13 mouse cellular contexts compared by ENCODE assay signal in genomic region chr6:72947960-72948359, GRCm38 (mm10). TPM values are rescaled to one million over a fixed set of nuclear protein-coding genes. Genes with fewer than 3 reads are reported as not detected.
DNase-seq lines count a peak whose midpoint lies in the region; ATAC-seq lines count a peak whose summit lies in the region.
"Had no signal": no experiment of that assay in that cellular context is flagged by ENCODE, and none has a peak within 500 bp of the region (broad histone marks: within the 10 kb centered on the region; RNA-seq: fewer than 3 reads in every experiment).

No protein-coding gene starts in this region.

- H3K4me2 ChIP-seq in kidney, embryonic 14.5 days (replicated peaks; ENCODE audit: low read depth, low read length), result no peak overlapping the region
- H3K4me2 ChIP-seq: embryonic facial prominence, embryonic 13.5 days; liver, embryonic 12.5 days had no signal

- no peak overlapping the region for H3K4me3 ChIP-seq in kidney, embryonic 14.5 days (ENCODE audit: low read length)
- H3K4me3 ChIP-seq: embryonic facial prominence, embryonic 13.5 days; forebrain, embryonic 10.5 days; liver, embryonic 12.5 days had no signal

- H3K27me3 ChIP-seq in kidney, embryonic 14.5 days (ENCODE audit: control insufficient read depth, insufficient read depth, low read length), result no peaks in the 10 kb centered on the region
- H3K27me3 ChIP-seq: embryonic facial prominence, embryonic 13.5 days; liver, embryonic 12.5 days had no signal

- 61% methylated on average over 6 of the region's 6 CpGs for WGBS in kidney, embryonic 14.5 days

- no peak overlapping the region for H3K9ac ChIP-seq in kidney, embryonic 14.5 days (ENCODE audit: low read depth, low read length)
- H3K9ac ChIP-seq: embryonic facial prominence, embryonic 13.5 days; liver, embryonic 12.5 days had no signal

- ATAC-seq in kidney, embryonic 14.5 days (ENCODE audit: low FRiP score, low TSS enrichment), result no peak
- ATAC-seq: activated CD4-positive, CD25-positive, alpha-beta regulatory T cell, adult 4 months; inflammation-experienced regulatory T-cells, adult 6 months; liver, embryonic 12.5 days had no signal

- no peaks in the 10 kb centered on the region for H3K9me3 ChIP-seq in kidney, embryonic 14.5 days (ENCODE audit: control insufficient read depth, low read length)

- peak; percentile 19 to 28 for DNase-seq in cerebellum, postnatal 36 days
- no peak for DNase-seq in cerebellum, adult 9-10 months
- DNase-seq in kidney, adult 9 months, result peak; percentile 30
- DNase-seq in R1 (ENCODE audit: low read depth, low spot score), result peak; percentile 75
- peak; percentile 39 to 45 for DNase-seq in kidney, postnatal 36 days
- no peak for DNase-seq in thymus, postnatal 36 days
- DNase-seq: left cerebral cortex, postnatal 4 days had no signal

- H3K4me1 ChIP-seq in kidney, embryonic 14.5 days (ENCODE audit: control insufficient read depth, insufficient read depth, low read length), result no peaks in the 10 kb centered on the region
- H3K4me1 ChIP-seq: liver, embryonic 12.5 days had no signal

- no peak overlapping the region for H3K27ac ChIP-seq in kidney, embryonic 14.5 days (ENCODE audit: low read depth, low read length)
- H3K27ac ChIP-seq: embryonic facial prominence, embryonic 13.5 days; forebrain, embryonic 10.5 days; liver, embryonic 12.5 days had no signal

- H3K36me3 ChIP-seq in kidney, embryonic 14.5 days (ENCODE audit: control insufficient read depth, insufficient read depth, low read length), result no peaks in the 10 kb centered on the region
- H3K36me3 ChIP-seq: embryonic facial prominence, embryonic 13.5 days; forebrain, embryonic 10.5 days; liver, embryonic 12.5 days had no signal

RNA-seq across cellular contexts. Expression of gene Tmsb10, which starts 10.6 kb away (rescaled TPM):
- 2,275 and 2,927 TPM in 2 replicates for polyA plus RNA-seq in kidney, embryonic 14.5 days (2014; fragmentation: Nextera tagmentation; extraction: Ambion mirVana)

RNA-seq across cellular contexts. Expression of gene Kcmf1, which starts 48.2 kb away (rescaled TPM):
- polyA plus RNA-seq in kidney, embryonic 14.5 days (2014; fragmentation: Nextera tagmentation; extraction: Ambion mirVana), result 35.9 and 47.9 TPM in 2 replicates

Comparison
In these comparisons a context has a peak if more than half of its experiments do, and no peak if none do; other contexts are left out.
1. DNase-seq: peak in cerebellum, postnatal 36 days (2 of 2), kidney, adult 9 months (single experiment), R1 (single experiment) and kidney, postnatal 36 days (2 of 2); none in cerebellum, adult 9-10 months (single experiment) and thymus, postnatal 36 days (0 of 2).